Mouse (Mus musculus): ENCODE measurements at regions not wholly inside any gene's neighbourhood (a gene's known extent, or its start where the extent isn't known, plus 50 kb on each side); places are given as distances from the start of the nearest gene placed in this dataset.
"Not testable (repeated sequence)": the region's sequence is repeated elsewhere in the genome, so short reads cannot be mapped to it uniquely, and the experiment has no call there.

DNA sequence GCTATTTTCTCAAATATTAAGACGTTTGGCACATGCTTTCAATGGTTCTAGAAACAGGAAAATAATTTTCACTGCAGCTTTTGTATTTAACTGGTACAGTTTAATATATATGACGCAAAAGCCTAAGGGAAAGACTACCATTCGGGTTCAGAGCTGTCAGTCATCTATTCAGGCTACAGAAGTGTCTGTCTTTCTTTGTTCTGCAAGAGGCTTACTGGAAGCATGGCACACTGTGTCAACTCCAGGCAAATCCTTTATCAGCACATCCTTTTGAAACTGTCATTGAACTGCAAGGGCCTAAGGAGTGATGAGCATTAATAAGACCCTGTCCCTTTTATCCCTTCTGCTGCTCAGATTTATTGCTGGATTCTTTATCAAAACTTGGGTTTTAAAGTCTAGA lies 303.8 kb upstream of the Gm5152 start:
- in situ Hi-C loops (cut with MboI, MseI): not testable (repeated sequence)

DNA sequence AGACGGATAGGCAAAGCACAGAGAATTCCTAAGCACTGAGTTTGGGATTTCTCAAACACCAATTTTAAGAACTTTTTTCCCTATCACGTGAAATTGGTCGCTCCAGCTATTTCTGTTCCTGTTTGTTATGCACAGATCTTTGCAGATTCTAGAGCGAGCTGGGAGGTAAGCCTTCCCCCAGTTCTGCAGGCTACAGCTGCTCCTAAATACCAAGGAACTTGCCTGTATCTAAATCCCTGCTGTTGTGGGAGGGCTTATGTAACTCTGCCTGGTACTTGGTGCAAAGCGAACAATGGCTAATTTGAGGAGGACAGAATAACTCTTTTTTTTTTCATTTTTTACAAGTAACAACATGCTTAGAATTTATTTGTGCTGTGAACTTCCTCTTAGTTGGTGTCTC lies 316.0 kb upstream of the Gm5152 start:
- in situ Hi-C loops (cut with MboI, MseI): no loop called here

DNA sequence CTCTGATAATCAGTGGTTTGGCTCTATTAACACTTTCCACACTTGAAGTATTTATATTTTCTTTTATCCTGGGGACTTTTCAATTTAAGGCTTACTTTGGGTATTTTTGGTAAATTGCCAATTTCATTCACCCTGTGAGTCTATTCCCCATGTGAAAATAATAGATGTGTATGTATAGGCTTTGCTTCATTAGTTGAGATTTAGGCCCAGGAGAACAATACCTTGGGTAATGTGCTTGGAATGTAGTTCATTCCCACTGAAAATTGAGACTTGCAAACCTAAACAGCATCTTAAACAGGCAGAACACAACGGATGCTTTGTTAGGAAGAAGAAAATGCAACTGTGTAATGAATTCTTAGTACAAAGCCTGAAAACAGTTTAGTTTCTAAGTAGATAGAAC lies 346.1 kb upstream of the Gm5152 start:
- in situ Hi-C loops (cut with MboI, MseI): no loop called here

DNA sequence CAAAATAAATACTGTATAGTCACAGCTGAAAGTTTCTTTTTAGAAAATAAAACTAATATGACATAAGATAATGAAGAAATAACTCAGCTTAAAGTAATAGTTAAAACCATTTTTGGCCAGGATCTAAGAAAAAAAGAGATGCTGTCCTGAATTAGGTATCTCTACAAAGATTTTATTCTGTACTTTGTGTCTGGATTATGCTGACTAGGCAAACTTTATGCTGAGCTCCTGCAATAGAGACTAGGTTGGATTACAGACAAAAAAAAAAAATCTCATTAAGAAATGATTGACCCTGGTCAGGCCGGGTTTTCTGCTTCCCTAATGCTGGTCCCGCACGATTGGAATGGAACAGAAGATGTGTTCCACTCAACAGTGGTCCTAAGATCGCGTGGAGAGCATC lies 346.8 kb upstream of the Gm8871 start:
- in situ Hi-C loops (cut with MboI, MseI): loop anchor here (25.0 kb wide), 1 partner anchor 1413 kb away; no protein-coding TSS in a partner anchor

DNA sequence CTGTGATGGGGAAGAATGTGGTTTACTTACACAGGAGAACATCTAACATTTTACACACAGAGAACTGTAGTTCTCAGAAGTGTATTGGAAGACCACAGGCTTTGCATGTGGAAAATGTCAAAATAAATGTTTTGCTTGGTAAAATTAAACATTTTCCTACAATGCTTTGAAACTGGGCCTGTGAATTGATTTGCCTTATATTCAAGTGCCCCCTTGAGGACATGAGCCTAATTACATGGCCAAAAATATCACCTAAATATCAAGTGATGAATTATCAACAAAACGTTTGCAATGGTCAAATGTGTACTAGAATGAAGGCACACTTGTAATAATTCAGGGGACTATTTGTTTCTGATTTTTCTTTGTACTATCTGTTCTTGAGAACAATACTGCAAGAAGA lies 314.4 kb upstream of the Gm8871 start:
- in situ Hi-C loops (cut with MboI, MseI): no loop called here

DNA sequence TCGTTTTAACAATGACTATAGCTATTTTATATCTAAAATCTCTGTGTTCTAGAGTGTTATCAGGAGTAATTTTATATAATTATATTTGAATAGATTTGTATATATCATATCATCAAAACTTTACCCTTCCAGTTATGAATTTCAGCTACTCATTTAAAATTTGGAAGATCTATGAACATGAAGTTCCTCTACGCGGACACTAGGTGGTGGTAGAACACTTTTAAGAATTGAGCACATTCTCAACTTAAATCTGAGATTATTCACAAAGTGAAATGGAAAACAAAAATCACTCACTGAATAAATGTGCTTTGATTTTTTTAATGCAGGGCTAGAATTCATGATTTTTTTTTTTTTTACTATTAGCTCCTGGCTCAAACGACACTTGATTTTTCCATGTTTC lies 299.5 kb upstream of the Gm8871 start:
- in situ Hi-C loops (cut with MboI, MseI): loop anchor here (10.0 kb wide), 1 partner anchor 1907 kb away; no protein-coding TSS in a partner anchor

DNA sequence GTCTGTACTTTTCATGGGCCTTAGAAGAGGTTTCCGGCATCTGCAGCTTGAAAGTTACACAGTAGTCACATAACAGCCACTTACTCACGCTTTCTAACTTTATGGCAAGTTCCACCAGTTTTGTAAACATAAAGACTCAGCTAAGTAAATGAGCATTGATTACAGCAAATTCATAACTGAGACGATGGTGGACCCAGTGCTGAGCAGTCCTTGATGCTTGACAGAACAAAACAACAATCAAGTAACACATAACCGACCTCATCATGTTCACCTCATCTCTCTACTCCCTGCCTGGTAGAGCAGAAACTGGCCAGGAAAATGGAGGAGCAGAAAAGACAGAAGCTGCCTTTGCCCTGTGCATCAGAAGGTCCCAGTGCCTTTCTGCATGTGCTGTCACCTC lies 284.3 kb upstream of the Gm8871 start:
- in situ Hi-C loops (cut with MboI, MseI): no loop called here

DNA sequence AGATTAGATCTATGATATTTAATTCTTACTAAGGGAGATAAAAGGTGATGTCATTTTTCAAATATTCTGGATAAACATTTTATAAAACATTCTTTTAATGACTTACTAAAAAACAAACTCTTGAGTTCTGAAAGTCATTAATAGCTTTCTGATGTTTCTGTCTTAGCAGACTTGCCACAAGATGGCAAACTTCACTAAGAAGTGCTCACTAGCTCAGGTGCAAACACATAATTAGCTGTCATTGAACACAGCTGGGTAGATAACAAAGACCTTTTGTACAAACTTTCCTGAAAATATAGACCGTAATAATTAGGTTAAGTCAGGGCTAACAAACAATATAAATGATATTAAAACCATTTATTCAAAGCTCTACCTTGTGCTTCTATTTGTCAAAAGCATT lies 273.4 kb upstream of the Gm8871 start:
- in situ Hi-C loops (cut with MboI, MseI): no loop called here

DNA sequence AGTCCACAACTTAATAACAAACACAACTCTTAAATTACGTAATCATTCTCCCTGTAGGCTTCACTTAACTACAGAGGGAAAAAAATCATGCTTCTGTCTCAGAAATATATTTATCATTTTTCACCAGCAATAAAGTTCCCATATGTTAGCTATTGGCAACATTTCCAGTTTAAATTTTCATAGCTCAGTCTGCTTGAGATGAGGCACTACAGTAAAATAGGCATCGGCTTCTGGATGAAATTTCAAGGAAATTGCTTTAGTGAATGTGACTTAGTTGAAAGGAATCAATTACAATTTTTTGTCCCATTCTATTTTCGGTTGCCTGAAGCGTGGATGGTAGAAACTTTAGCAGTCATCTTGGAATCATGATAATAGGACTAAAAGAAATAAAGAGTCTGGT lies 262.1 kb upstream of the Gm8871 start:
- in situ Hi-C loops (cut with MboI, MseI): no loop called here

DNA sequence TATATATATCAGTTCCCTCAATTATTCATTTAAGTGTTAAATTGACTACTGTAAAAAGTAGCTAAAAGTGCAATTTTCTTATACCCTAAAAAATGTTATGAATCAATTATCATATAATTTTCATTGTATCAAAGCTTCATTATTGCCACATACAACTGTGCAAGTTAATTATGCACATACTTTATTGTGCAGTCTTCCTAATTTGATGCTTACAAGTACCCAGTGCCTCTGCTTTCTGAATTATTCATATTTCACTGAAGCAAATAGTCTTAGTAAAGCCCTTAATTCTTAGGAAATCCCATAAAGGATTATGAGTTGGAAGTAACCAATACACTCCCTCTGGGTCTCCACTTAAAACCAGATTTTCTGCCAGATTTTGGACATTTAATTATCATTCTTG lies 220.5 kb upstream of the Gm8871 start:
- in situ Hi-C loops (cut with MboI, MseI): no loop called here

DNA sequence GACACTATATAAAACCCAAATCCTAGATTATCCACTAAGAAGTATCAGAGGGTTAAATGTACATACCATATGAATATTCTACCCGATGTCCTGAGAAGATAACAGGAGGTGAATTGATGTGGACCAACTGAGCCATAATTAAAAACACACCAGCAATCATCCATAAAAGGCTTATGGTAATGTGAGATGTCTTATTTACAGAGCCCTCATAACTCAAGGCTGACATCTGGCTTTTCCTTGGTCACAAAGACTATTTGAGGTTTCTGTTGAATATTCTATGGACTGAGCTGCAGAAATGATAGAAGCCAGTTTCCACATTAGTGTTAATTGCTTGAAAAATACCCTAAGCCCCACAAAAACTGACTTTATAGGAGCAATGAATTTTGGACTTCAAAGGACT lies 198.1 kb upstream of the Gm8871 start:
- in situ Hi-C loops (cut with MboI, MseI): no loop called here

DNA sequence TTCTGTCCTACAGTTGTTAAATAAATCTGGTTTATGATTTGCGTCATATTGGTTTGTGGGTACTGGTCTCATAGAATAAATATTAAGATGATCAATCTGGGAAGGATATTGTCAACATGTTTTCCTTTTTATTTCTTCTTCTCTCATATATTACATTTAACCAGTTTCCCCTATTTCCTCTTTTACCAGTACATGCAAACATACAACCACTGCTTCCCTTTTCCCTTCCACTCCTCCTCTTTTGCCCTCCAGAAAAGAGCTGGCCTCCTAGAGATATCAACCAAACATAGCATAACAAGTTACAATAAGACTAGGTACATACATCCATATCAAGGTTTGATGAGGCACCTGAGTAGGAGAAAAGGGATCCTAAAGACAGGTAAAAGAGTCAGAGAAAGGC lies 180.1 kb upstream of the Gm8871 start:
- in situ Hi-C loops (cut with MboI, MseI): no loop called here
